Mouse (Mus musculus) forelimb bud, embryonic 11.5 days (tissue): Measurements from ENCODE around the gene 1700037H04Rik.

Experiments
- DNase-seq: peaks from one replicate; pipeline ENCODE4 v3.0.0-alpha.2; 2012; ENCODE audit warnings: low read depth, low spot score

The 1700037H04Rik gene

GRCm38 (mm10) chr2:131179246-131179886, 19.5 kb upstream of the 1700037H04Rik start:
- DNase-seq, result peak; percentile 63

- no peak for DNase-seq
Measured at GRCm38 (mm10) chr2:131178828-131179245, 19.0 kb upstream of the 1700037H04Rik start.

- DNase-seq, result no peak
Measured at GRCm38 (mm10) chr2:131177932-131178331, 18.1 kb upstream of the 1700037H04Rik start.

GRCm38 (mm10) chr2:131176491-131176890, 16.6 kb upstream of the 1700037H04Rik start:
- no peak for DNase-seq

- DNase-seq, result no peak
Measured at GRCm38 (mm10) chr2:131175945-131176309, 16.0 kb upstream of the 1700037H04Rik start.

GRCm38 (mm10) chr2:131175286-131175944, 15.5 kb upstream of the 1700037H04Rik start:
- DNase-seq, result no peak

GRCm38 (mm10) chr2:131174700-131175099, 14.8 kb upstream of the 1700037H04Rik start:
- peak; percentile 79 for DNase-seq

- DNase-seq, result no peak
Measured at GRCm38 (mm10) chr2:131172322-131172721, 12.4 kb upstream of the 1700037H04Rik start.

GRCm38 (mm10) chr2:131171401-131172104, 11.7 kb upstream of the 1700037H04Rik start:
- DNase-seq, result no peak

GRCm38 (mm10) chr2:131170936-131171335, 11.1 kb upstream of the 1700037H04Rik start:
- DNase-seq, result no peak

GRCm38 (mm10) chr2:131168914-131169313, 9.0 kb upstream of the 1700037H04Rik start:
- no peak for DNase-seq

- DNase-seq, result no peak
Measured at GRCm38 (mm10) chr2:131167984-131168383, 8.1 kb upstream of the 1700037H04Rik start.

GRCm38 (mm10) chr2:131166172-131166571, 6.3 kb upstream of the 1700037H04Rik start:
- DNase-seq, result no peak

GRCm38 (mm10) chr2:131163924-131164323, 4.0 kb upstream of the 1700037H04Rik start:
- no peak for DNase-seq

- no peak for DNase-seq
Measured at GRCm38 (mm10) chr2:131160671-131161111, 810 bp upstream of the 1700037H04Rik start.

- no peak for DNase-seq
Measured at GRCm38 (mm10) chr2:131159491-131159910, 380 bp downstream of the 1700037H04Rik start.

- no peak for DNase-seq
Measured at GRCm38 (mm10) chr2:131156987-131157386, 2.9 kb downstream of the 1700037H04Rik start.

GRCm38 (mm10) chr2:131154036-131154435, 5.8 kb downstream of the 1700037H04Rik start:
- no peak for DNase-seq

- no peak for DNase-seq
Measured at GRCm38 (mm10) chr2:131152166-131152730, 7.6 kb downstream of the 1700037H04Rik start.

GRCm38 (mm10) chr2:131149254-131149578, 10.7 kb downstream of the 1700037H04Rik start:
- no peak for DNase-seq

GRCm38 (mm10) chr2:131148353-131149253, 11.3 kb downstream of the 1700037H04Rik start:
- DNase-seq, result no peak
